Mouse (Mus musculus) testis, adult 2 months (tissue): ENCODE measurements at regions not wholly inside any gene's neighbourhood (a gene's known extent, or its start where the extent isn't known, plus 50 kb on each side); places are given as distances from the start of the nearest gene placed in this dataset.

ENCODE experiments used
- CTCF ChIP-seq: fragments of 200-500 bp; IDR thresholded peaks from 2 replicates; pipeline ENCODE4 v1.5.1; 2012; ENCODE audit warnings: low read depth, mild to moderate bottlenecking, inconsistent platforms, low read length, moderate library complexity; ENCODE audit not compliant: control insufficient read depth, insufficient read depth, insufficient replicate concordance
- POLR2A ChIP-seq: fragments of 200-500 bp; IDR thresholded peaks from 2 replicates; pipeline ENCODE4 v1.6.1; 2012; ENCODE audit warnings: low read depth, mild to moderate bottlenecking, inconsistent platforms, low read length, moderate library complexity; ENCODE audit not compliant: control insufficient read depth

DNA sequence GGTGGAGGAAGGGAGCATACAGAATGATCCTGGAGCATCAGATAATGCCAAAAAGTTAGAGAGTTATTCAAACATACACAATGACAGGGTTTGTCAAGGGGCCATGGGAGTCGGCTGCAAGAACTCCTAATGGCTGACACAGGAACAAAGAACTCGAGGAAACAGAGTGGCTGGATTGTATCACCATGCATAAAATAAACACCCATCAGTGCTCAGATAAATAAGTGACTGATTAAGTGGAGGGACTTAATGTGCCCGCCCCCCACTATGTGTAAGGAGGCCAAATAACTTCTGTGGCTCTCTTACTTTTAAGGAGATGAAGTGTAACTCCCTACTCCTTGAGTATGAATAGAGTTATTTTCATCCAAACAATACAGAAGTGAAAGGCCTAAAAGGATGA lies 220.1 kb upstream of the 9630041A04Rik start:
- TF ChIP-seq CTCF = no peak
- TF ChIP-seq POLR2A = no peak
